Mouse (Mus musculus) bone marrow macrophage, adult 2 months (primary cell): ENCODE results near the gene Olfr979.

Source experiments
- CTCF ChIP-seq: IDR thresholded peaks from 2 replicates; pipeline ENCODE4 v1.5.1; 2012; ENCODE audit warnings: low read depth, mild to moderate bottlenecking, low read length, moderate library complexity
- POLR2A ChIP-seq: IDR thresholded peaks from 2 replicates; pipeline ENCODE4 v1.6.1; 2012; ENCODE audit warnings: mild to moderate bottlenecking, low read depth, low read length, borderline replicate concordance

- TF ChIP-seq CTCF (no peak), POLR2A (no peak)
Measured at GRCm38 (mm10) chr9:40050138-40050537, 46.9 kb upstream of the Olfr979 start.
